Mouse (Mus musculus): ENCODE data around the gene Fpr3.
"Not testable (repeated sequence)": the region's sequence is repeated elsewhere in the genome, so short reads cannot be mapped to it uniquely, and the experiment has no call there.

Gene Fpr3

DNA sequence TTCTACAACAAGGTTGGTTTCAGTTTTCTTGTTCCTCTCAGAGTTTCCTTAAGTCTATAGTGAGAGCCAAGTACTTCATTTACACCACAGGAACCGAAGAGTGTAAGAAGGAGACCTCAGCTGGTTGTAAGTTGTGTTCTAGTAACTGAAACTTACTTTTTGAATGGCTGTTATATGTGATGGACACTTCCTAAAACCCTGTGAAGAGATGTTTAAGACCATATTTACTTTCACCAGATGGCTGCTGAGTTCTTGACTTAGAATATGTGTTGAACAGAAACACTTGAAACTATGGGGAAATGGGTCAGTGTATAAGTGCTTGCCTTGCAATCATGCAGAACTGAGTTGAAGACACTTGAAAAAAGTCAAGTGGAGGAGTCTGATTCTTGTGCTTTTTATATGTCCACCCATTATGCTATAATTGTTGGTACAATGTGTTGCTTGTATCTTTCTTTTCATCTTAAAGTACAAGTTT is at the start of gene Fpr3, which contains the start of gene Fpr2:
Fpr3 (plus strand) TSS at position 79 of the 475 bp plus-strand sequence.
Fpr2 (plus strand) TSS at position 51 of the 475 bp plus-strand sequence.
- DNase-seq = no peak

DNA sequence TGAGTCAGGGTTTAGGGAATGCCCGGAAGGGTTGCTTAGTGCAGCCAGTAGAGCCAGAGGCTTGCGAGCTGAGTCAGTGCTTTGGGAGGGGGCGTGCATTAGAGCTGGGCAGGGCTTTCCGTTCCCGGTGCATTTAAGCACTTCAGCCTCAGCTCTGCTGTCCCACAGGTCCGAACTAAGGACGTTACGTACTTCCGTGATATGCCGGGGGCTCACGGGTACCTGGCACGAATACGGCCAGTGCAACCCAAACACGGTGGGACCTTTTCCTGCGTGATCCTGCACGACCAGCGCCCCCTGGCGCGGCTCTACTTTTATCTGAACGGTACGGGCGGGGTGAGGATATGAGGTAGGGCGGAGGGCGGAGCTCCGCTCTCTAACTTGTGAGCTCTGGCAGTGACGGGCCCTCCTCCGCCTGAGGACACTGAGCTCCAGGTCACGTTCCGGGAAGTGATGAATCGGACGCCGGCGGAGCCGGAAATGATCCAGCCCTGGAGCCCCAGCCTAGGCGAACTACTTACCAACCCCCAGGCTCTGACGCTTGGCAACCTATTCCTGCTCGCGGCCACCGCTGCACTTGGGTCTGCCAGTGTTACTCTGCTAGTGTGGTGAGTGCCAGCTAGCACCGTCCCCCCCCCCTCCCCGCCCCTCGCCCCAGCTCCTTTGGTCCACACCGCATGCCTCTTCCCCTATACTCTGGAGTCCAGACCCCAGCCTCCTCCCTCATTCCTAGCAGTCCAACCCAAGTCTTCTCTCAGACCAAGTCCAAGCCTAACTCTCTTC is 49.5 kb upstream of the Fpr3 start:
- peak; percentile 99 for DNase-seq

DNA sequence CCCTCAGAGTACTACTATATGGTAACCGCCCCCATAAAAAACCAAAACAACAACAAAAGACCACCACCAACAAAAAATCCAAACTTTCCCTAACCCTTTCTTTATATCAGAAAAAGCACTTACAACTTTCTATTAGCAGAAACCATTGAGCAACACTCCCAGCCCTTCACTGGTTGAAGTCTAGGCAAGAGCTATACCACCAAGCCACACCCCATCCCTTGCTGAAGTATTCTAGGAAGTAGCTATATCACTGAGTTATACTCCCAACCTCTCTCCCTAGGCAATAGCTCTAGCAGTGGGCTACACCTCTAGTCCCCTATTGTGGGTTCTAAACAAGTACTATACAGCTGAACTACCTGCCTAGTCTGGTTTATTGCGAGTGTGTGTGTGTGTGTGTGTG is 48.4 kb upstream of the Fpr3 start:
- no peak for DNase-seq

DNA sequence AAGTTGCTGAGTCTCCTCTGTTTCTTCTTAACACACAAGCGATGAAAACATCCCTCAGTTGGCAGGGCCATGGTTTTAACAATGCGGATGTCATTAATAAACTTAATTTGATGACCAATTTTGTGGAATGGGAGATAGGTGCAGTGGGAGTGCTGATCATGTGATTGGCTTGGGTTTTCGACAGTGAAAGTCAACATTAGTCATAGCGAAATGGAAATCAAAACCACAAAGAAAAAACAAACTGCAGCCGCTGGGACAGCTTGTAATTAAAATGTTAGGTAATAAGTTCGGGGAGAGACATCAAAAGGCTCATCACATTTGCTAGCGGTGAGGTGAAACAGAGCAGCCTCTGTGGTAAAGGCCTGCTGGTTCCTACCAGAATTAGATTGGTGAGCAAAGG is 46.9 kb upstream of the Fpr3 start:
- no peak for DNase-seq

- DNase-seq = no peak
These were observed 44.0 kb upstream of the Fpr3 start for GRCm38 (mm10) chr17:17843534-17844261.

GRCm38 (mm10) chr17:17844606-17845005 is 43.0 kb upstream of the Fpr3 start:
- DNase-seq = not testable (repeated sequence)

GRCm38 (mm10) chr17:17845187-17846027 is 42.2 kb upstream of the Fpr3 start:
- no peak for DNase-seq

- DNase-seq = no peak
These were observed 38.7 kb upstream of the Fpr3 start for GRCm38 (mm10) chr17:17848988-17849387.

DNA sequence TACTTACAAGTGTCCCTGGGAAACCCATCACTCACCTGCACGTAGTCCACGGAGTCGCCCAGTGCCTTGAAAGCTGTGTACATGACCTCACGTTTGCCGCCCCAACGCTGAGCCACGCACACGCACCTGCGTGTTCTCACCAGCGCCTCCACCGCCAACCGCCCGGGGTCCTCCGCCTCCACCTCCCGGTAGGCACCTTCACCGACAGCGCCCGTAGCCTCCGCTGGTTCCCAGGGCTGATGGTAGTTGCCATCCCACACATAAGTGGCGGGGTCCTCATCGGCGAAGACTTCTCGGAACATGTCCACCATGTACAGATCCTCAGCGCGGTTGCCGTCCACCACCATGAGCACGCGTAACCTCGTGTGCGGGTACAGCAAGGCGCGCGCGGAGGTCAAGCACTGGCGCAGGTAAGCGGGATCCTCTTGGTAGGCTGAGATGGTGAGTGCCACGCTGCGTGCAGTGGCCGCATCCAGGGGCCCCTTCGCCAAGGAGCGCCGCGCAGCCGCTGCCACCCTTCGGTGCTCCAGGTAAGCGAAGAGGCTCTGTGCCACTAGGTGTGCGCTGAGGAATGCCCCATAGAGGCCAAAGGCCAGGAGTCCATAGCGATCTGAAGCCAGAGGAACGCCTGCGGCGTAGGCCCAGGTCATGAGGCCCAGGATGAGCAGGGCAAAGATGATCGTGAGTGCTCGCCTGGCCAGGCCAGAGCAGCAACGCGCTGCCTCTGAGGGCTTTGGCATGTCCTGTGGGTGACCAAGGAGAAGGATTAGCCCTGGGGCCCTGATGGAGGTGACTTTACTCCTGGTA is 37.5 kb upstream of the Fpr3 start:
- DNase-seq = no peak

DNA sequence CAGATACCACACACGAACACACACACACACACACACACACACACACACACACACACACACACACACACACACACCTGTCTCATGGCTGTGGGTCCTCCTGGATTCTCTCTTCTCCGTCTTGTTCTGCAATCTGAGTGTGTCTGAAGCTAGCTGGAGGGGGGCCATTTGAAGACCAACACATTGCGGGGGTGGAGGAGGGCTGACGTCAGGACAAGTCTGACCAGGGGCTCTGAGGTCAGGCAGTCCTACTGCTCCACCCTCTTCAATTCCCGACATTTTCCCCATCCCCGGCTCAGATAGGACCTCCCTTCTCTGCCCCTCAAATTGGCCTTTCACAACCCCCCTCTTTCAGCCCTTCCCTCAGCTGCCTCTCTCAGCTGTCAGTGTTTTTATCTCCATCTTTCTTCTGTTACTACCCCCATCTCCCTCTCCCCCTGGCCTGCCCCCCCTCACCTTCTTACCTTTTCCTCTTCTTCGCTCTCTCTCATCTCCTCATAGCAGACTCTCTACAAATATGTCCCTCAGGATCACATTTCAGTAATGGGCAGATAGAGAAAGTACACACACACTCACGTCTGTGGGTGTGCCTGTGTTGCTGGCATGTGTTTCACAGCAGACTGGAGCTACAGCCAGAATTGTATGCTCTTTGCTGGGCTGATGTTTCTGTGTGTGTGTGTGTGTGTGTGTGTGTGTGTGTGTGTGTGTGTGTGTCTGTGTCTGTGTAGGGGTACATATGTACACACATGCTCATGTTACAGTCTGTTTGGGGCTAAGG is 32.4 kb upstream of the Fpr3 start, which contains the start of gene Has1:
Has1 (minus strand) TSS at position 142 of the 775 bp plus-strand sequence.
- no peak for DNase-seq

DNA sequence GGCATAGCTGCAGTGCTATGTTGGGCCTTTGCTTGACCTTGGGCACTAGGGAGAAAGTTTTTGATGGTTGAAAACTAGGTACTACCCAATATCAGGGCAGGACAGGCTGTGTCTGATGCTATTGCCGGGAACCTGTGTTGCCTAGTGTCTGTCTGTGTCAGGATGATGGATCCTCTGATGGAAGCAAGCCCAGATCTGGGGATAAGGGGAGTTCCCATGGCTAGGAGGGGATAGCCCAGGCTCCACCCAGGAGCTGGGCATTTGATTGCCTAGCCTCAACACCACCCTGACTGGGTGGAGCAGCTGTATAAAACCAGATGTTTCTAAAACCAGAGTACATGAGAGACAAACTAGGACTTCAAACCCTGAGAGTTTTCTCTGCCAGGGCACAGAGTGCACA is 31.0 kb upstream of the Fpr3 start:
- DNase-seq = no peak

GRCm38 (mm10) chr17:17857446-17857845 is 30.2 kb upstream of the Fpr3 start:
- DNase-seq = no peak

DNA sequence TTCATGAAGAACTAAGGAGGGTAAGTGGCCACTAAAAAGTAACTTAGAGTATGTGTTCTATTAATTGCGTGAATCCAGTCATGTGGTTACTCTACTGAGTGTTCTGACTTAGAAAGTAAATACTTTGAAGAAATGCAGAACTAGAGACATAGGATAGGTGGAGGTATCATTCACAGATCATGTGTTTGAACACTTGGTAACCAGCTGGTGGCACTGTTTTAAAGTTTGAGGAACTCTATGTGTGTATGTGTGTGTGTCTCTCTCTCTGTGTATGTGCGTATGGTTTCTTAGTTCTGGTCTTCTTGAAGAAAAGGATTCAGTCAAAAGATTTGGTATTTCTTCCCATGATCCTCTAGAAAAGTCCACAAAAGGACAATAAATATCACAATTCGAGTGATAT is 27.5 kb upstream of the Fpr3 start:
- DNase-seq = no peak

- DNase-seq = no peak
These were observed 25.3 kb upstream of the Fpr3 start for GRCm38 (mm10) chr17:17862360-17862759.

- no peak for DNase-seq
These were observed 22.5 kb upstream of the Fpr3 start for GRCm38 (mm10) chr17:17865168-17865567.

DNA sequence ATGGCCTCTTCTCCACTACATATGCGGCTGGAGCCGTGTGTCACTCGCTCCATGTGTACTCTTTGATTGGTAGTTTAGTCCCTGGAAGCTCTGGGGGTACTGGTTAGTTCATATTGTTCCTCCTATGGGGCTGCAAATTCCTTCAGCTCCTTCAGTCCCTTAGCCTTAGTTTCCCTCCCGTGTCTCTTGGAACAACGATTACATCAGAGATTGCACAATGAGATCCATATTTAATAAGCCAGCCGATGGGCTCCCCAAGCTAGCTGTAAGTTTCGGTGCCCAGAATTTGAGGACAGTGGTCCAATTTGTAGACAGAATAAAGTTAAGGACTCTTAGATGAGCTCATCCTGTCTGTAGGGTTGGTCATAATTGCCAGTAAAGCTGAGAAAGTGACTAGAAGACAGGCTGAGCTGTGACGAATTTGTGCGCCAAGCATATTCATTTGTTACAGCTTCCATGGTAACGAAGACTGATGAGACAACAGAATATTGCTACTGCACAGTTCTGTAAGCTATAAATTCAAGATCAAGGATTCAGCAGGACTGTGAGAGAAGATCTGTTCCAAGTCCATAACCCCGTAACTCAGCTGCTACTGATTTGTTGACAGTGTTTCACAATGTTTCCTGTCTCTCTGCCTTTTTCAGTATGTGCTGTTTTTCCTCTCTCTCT is 20.7 kb upstream of the Fpr3 start:
- no peak for DNase-seq

DNA sequence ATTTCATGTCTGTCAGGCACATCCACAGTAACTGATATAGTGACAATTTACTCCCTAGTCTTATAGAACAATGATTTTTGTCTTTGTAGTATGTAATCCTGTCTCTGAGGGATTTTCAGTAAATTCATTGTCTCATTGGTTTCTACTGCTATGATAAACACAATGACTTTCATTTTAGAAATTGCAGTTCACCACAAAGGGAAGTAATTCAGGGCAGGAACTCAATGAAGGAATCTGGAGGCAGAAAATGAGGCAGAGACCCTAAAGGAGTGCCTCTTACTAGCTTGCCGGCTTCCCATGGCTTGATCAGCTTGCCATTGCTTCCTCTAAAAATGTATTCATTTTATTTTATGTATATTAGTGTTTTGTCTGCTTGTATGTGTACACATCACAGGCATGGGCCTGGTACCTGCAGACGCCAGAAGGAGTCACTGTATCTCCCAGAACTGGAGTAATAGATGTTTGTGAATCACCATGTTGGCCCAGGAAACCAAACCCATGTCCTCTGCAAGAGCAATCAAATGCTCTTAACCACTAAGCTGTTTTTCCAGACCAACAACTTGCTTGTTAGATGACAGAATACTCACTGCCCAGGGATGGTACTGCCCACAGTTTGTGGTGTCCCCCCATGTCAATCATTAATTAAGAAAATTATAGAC is 16.6 kb upstream of the Fpr3 start:
- no peak for DNase-seq

DNA sequence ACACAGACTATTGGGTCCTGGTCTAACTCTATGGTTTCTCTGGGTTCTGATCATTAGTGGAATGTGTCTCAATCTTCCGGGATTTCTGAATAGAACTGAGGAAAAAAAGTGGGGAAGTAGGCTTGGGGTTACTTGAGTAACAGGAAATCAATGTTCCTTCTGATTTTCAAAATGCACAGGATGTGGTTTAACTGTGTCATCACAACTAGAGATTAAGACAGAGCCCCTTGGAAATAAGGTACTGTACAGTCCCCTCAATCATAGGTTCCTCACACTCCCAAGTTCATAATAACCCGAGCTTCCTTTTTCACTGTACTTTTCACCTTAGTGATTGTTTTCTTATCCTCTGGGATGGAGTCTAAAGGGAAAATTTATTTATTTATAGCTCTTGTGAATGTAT is 16.0 kb upstream of the Fpr3 start:
- DNase-seq = no peak

DNA sequence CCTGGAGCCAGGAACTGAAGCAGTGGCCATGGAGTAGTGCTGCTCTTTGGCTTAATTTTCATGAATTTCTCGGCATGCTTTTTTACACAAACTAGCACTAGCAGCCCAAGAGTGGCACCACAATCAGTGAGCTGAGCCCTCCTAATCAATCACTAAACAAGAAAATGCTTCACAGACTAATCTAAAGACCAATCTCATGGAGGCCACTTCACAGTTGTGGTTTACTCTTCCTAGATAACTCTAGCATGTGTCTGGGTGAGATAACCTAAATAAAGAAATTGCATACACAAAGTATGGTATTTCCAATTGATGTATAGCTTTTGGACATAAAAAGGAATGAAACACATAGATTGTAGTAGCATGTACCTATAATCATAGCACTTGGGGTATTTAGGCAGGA is 8.3 kb upstream of the Fpr3 start:
- DNase-seq = no peak

DNA sequence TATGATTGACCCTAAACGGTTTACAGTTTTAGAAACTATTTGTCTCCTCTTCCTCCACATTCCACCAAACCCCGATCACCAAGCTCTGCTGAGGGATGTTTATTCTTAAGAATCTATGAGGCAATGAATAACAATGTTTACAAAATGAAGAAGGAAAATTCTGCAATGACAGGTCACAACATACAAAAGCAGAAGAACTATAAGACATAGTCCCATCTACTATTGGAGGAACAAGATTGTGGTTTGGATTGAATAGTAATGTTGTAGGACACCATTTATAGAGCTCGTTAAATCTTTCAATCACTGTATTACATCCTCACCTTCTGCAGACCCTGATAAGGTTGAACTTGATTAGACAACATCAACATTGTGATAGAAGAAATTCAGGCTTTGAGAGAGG is 5.0 kb upstream of the Fpr3 start:
- DNase-seq = no peak
